Mouse (Mus musculus): ENCODE data around the gene D930007J09Rik. TPM values are rescaled to one million over a fixed set of nuclear protein-coding genes. Genes with fewer than 3 reads are reported as not detected.

The D930007J09Rik gene
- total RNA-seq, 1 experiment from 2014 or later: not detected

DNA sequence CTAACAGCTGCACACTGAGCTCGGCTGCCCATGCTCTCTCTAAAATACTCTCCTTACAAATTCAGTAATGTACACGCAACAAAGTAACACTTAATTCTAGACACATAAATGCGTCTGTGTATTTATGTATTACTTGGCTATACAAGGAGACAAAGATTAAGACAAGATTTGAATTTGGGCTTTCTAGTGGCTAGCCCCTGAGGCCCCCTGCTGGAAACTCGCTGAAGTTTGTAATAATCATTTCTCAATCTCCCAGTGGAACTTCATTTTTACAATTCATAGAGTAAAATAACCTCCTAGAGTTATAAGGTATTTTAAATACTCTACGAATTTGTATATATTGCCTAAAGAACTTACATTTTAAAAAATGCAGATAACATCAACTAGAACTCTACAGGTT is 19.6 kb downstream of the D930007J09Rik start:
- ATAC-seq (replicated peaks in 1 of 2; ENCODE audit: insufficient read depth in 1 of 2, low FRiP score in 2 of 2, low TSS enrichment in 1 of 2, low read depth in 1 of 2, poor library complexity in 2 of 2, severe bottlenecking in 2 of 2): no peak

DNA sequence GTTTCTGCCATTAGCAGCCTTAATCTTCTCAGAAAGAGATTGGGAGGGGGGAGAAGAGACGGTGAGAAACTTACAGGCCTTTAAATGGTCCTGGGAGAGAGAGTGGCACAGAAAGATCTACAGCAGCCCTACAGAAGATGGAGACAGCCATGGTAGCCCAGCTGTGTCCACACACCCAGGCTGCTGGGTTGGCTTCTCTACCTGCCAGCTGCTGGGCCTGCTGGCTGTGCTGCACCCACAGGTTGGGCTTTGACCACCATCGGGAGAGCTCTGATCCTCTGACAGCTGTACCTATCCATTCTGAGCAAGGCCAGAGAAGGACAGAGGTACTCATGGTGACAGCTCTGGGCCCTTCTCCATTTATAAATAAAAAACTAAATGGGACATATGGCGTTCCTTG is 23.8 kb downstream of the D930007J09Rik start:
- no peak for ATAC-seq (replicated peaks in 1 of 2; ENCODE audit: insufficient read depth in 1 of 2, low FRiP score in 2 of 2, low TSS enrichment in 1 of 2, low read depth in 1 of 2, poor library complexity in 2 of 2, severe bottlenecking in 2 of 2)

DNA sequence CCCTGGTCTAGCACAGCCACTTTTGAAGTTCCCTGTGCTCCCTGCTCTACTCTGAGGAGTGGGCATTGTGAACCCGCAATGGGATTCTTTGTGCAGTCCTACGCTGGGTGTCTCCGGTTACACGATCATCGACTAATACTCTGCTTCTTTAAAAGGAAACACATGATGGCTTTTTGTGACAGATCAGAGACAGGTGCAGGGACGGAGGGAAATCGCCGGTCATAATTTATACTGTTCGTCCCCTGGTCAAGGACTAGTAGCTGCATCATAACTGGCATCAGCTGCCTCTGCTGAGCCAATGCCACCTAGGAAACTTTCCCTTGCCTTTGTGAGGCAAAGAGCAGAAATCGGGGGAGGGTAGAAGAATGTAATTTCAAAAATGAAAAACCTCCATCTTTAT is 26.3 kb downstream of the D930007J09Rik start:
- no peak for ATAC-seq (replicated peaks in 1 of 2; ENCODE audit: insufficient read depth in 1 of 2, low FRiP score in 2 of 2, low TSS enrichment in 1 of 2, low read depth in 1 of 2, poor library complexity in 2 of 2, severe bottlenecking in 2 of 2)

- ATAC-seq (replicated peaks in 1 of 2; ENCODE audit: insufficient read depth in 1 of 2, low FRiP score in 2 of 2, low TSS enrichment in 1 of 2, low read depth in 1 of 2, poor library complexity in 2 of 2, severe bottlenecking in 2 of 2): no peak
Measured at GRCm38 (mm10) chr13:32775889-32776288, 26.8 kb downstream of the D930007J09Rik start.

- ATAC-seq (replicated peaks in 1 of 2; ENCODE audit: insufficient read depth in 1 of 2, low FRiP score in 2 of 2, low TSS enrichment in 1 of 2, low read depth in 1 of 2, poor library complexity in 2 of 2, severe bottlenecking in 2 of 2): no peak
Measured at GRCm38 (mm10) chr13:32769960-32770359, 32.7 kb downstream of the D930007J09Rik start.

DNA sequence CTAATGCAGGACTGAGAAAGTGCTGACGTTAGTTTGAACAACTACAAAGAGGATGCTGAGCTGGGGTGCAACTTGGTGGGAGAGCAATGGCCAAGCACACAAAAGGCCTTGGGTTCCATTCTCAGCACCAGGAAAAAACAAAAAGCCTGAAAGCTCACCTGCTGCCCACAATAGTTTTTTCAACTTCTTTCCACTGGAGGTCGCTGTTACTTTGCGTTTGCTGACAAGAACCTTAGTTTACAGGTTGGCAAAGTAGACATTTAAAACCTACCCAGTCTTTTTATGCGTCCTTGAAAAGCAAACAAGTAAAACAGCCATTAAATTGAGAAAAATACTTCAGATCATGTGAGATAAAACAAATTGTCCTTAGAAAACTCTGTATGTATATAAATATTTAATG is 34.5 kb downstream of the D930007J09Rik start:
- peak in 1 of 2 experiments; percentile 32; a peak in 1 of 4 replicates for ATAC-seq (replicated peaks in 1 of 2; ENCODE audit: insufficient read depth in 1 of 2, low FRiP score in 2 of 2, low TSS enrichment in 1 of 2, low read depth in 1 of 2, poor library complexity in 2 of 2, severe bottlenecking in 2 of 2)

GRCm38 (mm10) chr13:32764448-32764847 is 38.2 kb downstream of the D930007J09Rik start:
- ATAC-seq (replicated peaks in 1 of 2; ENCODE audit: insufficient read depth in 1 of 2, low FRiP score in 2 of 2, low TSS enrichment in 1 of 2, low read depth in 1 of 2, poor library complexity in 2 of 2, severe bottlenecking in 2 of 2): no peak

DNA sequence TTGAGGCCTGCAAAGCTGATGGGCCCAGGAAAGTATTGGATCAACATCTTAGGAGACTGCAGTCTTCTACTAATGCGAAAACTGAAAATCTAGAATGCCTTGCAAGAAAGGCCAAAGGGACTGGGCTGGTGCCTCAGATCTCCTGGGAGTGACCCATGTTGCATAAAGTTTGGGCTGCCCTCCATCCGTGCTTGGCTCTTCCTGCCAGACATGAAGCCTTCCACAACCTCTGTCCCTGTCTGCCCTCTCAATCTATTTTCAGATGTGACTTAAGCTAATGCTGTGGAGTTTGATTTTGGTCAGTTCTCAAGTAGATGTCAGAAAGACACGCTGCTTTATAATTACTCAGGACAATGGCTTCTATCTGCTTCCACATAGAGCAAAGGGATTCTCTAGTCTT is 39.5 kb downstream of the D930007J09Rik start:
- ATAC-seq (replicated peaks in 1 of 2; ENCODE audit: insufficient read depth in 1 of 2, low FRiP score in 2 of 2, low TSS enrichment in 1 of 2, low read depth in 1 of 2, poor library complexity in 2 of 2, severe bottlenecking in 2 of 2): no peak

GRCm38 (mm10) chr13:32760795-32761194 is 41.9 kb downstream of the D930007J09Rik start:
- no peak for ATAC-seq (replicated peaks in 1 of 2; ENCODE audit: insufficient read depth in 1 of 2, low FRiP score in 2 of 2, low TSS enrichment in 1 of 2, low read depth in 1 of 2, poor library complexity in 2 of 2, severe bottlenecking in 2 of 2)

DNA sequence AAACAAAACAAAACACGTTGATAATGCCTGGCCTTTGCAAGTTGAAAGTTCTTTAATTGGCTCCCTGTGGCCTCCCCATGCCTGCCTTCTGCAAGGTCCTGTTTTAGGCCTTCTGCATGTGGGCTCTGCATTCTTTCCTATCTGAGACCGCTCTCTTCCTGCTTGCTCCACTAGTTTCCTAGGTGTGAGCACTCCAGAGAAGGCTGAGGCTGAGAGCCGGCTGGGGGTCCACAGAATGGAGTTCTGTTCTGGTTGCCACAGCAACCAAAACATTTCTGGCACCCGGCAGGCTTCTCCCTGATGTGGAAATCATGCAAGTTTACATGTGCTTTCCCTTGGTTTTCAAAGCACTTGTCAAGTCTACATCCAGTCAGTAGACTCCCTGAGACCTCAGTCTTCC is 43.6 kb downstream of the D930007J09Rik start:
- ATAC-seq (replicated peaks in 1 of 2; ENCODE audit: insufficient read depth in 1 of 2, low FRiP score in 2 of 2, low TSS enrichment in 1 of 2, low read depth in 1 of 2, poor library complexity in 2 of 2, severe bottlenecking in 2 of 2): no peak

Other genes with a start within 250 kb of the D930007J09Rik start
- gene Mylk4, start 18.9 kb downstream of the D930007J09Rik start, total RNA-seq (2017): not detected in 2 replicates
- gene Wrnip1, start 811 bp downstream of the D930007J09Rik start, total RNA-seq (2017): 41.8 and 46.3 TPM in 2 replicates
- gene Serpinb1a, start 48.3 kb upstream of the D930007J09Rik start, total RNA-seq (2017): 253 and 288 TPM in 2 replicates
- not detected in 2 replicates for gene Serpinb1c, start 95.4 kb upstream of the D930007J09Rik start, total RNA-seq (2017)
- gene Serpinb6b, start 162.4 kb upstream of the D930007J09Rik start, total RNA-seq (2017): 34.6 and 52.6 TPM in 2 replicates
- 17.5 and 22.2 TPM in 2 replicates for gene Serpinb9, start 200.4 kb upstream of the D930007J09Rik start, total RNA-seq (2017)
- gene Serpinb9b, start 224.6 kb upstream of the D930007J09Rik start, total RNA-seq (2017): not detected in 2 replicates

Data from hematopoietic stem cell, adult 5-6 weeks (primary cell).